Mouse (Mus musculus): ENCODE results near the gene Efna4. TPM values are rescaled to one million over a fixed set of nuclear protein-coding genes. Genes with fewer than 3 reads are reported as not detected.
A peak's percentile ranks its signal among the peaks of the same experiment; 100 is the strongest.

Gene Efna4
- total RNA-seq, 4 experiments from 2014 or later = 0.96 to 1.4 (median 1.1) TPM

- DNase-seq (ENCODE audit: low spot score in 2 of 2) = no peak
These were observed 26.8 kb upstream of the Efna4 start for GRCm38 (mm10) chr3:89364631-89365030.

- DNase-seq (ENCODE audit: low spot score in 2 of 2) = no peak
These were observed 23.8 kb upstream of the Efna4 start, which contains the start of gene Dcst2 for GRCm38 (mm10) chr3:89361675-89362074. Gene Dcst2, plus strand, starts transcription at chr3:89361975.

- DNase-seq (ENCODE audit: low spot score in 2 of 2) = no peak
These were observed 22.4 kb upstream of the Efna4 start for GRCm38 (mm10) chr3:89360237-89360636.

- DNase-seq (ENCODE audit: low spot score in 2 of 2) = no peak
These were observed 21.8 kb upstream of the Efna4 start for GRCm38 (mm10) chr3:89359630-89360029.

GRCm38 (mm10) chr3:89356029-89356428 is 18.2 kb upstream of the Efna4 start:
- no peak for DNase-seq (ENCODE audit: low spot score in 2 of 2)

GRCm38 (mm10) chr3:89355512-89355902 is 17.7 kb upstream of the Efna4 start:
- no peak for DNase-seq (ENCODE audit: low spot score in 2 of 2)

GRCm38 (mm10) chr3:89354816-89355511 is 17.1 kb upstream of the Efna4 start:
- peak; percentile 79 to 91 for DNase-seq (ENCODE audit: low spot score in 2 of 2)

GRCm38 (mm10) chr3:89351271-89351670 is 13.4 kb upstream of the Efna4 start:
- no peak for DNase-seq (ENCODE audit: low spot score in 2 of 2)

- peak; percentile 86 to 90 for DNase-seq (ENCODE audit: low spot score in 2 of 2)
These were observed 12.2 kb upstream of the Efna4 start, which contains the start of gene Adam15 for GRCm38 (mm10) chr3:89349869-89350501. Gene Adam15, minus strand, starts transcription at chr3:89349996.

GRCm38 (mm10) chr3:89348911-89349868 is 11.4 kb upstream of the Efna4 start:
- no peak for DNase-seq (ENCODE audit: low spot score in 2 of 2)

- DNase-seq (ENCODE audit: low spot score in 2 of 2) = no peak
These were observed 10.1 kb upstream of the Efna4 start for GRCm38 (mm10) chr3:89347916-89348315.

GRCm38 (mm10) chr3:89346815-89347540 is 9.2 kb upstream of the Efna4 start:
- DNase-seq (ENCODE audit: low spot score in 2 of 2) = no peak

- no peak for DNase-seq (ENCODE audit: low spot score in 2 of 2)
These were observed 5.5 kb upstream of the Efna4 start for GRCm38 (mm10) chr3:89343279-89343678.

- no peak for DNase-seq (ENCODE audit: low spot score in 2 of 2)
These were observed 4.0 kb upstream of the Efna4 start for GRCm38 (mm10) chr3:89341794-89342193.

GRCm38 (mm10) chr3:89340465-89340864 is 2.6 kb upstream of the Efna4 start:
- DNase-seq (ENCODE audit: low spot score in 2 of 2) = peak in 1 of 2 experiments; percentile 76

GRCm38 (mm10) chr3:89339416-89339815 is 1.6 kb upstream of the Efna4 start:
- DNase-seq (ENCODE audit: low spot score in 2 of 2) = peak in 1 of 2 experiments; percentile 81

GRCm38 (mm10) chr3:89337062-89337720 is 637 bp downstream of the Efna4 start:
- DNase-seq (ENCODE audit: low spot score in 2 of 2) = no peak

GRCm38 (mm10) chr3:89336529-89336928 is 1.3 kb downstream of the Efna4 start:
- no peak for DNase-seq (ENCODE audit: low spot score in 2 of 2)

GRCm38 (mm10) chr3:89333053-89333452 is 4.8 kb downstream of the Efna4 start:
- no peak for DNase-seq (ENCODE audit: low spot score in 2 of 2)

- DNase-seq (ENCODE audit: low spot score in 2 of 2) = no peak
These were observed 5.4 kb downstream of the Efna4 start for GRCm38 (mm10) chr3:89332476-89332875.

All from layer of hippocampus, adult 8-10 months (tissue).